Mouse (Mus musculus): Measurements from ENCODE around the gene Appl1.
"Not testable (repeated sequence)": the region's sequence is repeated elsewhere in the genome, so short reads cannot be mapped to it uniquely, and the experiment has no call there.

The Appl1 gene

GRCm38 (mm10) chr14:26969164-26969563 lies 1.9 kb downstream of the Appl1 start:
- DNase-seq (ENCODE audit: low read depth, low spot score) = peak; percentile 4

- no peak for DNase-seq (ENCODE audit: low read depth, low spot score)
These were observed 10.5 kb downstream of the Appl1 start for GRCm38 (mm10) chr14:26960518-26960917.

GRCm38 (mm10) chr14:26956139-26956538 lies 14.9 kb downstream of the Appl1 start:
- not testable (repeated sequence) for DNase-seq (ENCODE audit: low read depth, low spot score)

GRCm38 (mm10) chr14:26935558-26935957 lies 35.5 kb downstream of the Appl1 start:
- no peak for DNase-seq (ENCODE audit: low read depth, low spot score)

GRCm38 (mm10) chr14:26934891-26935290 lies 36.1 kb downstream of the Appl1 start:
- DNase-seq (ENCODE audit: low read depth, low spot score) = no peak

- no peak for DNase-seq (ENCODE audit: low read depth, low spot score)
These were observed 47.2 kb downstream of the Appl1 start for GRCm38 (mm10) chr14:26923702-26924421.

- no peak for DNase-seq (ENCODE audit: low read depth, low spot score)
These were observed 51.7 kb downstream of the Appl1 start for GRCm38 (mm10) chr14:26919310-26919709.

GRCm38 (mm10) chr14:26913681-26914268 lies 57.3 kb downstream of the Appl1 start:
- DNase-seq (ENCODE audit: low read depth, low spot score) = no peak

GRCm38 (mm10) chr14:26911826-26912225 lies 59.2 kb downstream of the Appl1 start:
- no peak for DNase-seq (ENCODE audit: low read depth, low spot score)

- peak; percentile 60 for DNase-seq (ENCODE audit: low read depth, low spot score)
These were observed 59.8 kb downstream of the Appl1 start for GRCm38 (mm10) chr14:26911201-26911600.

- not testable (repeated sequence) for DNase-seq (ENCODE audit: low read depth, low spot score)
These were observed 60.6 kb downstream of the Appl1 start for GRCm38 (mm10) chr14:26910461-26910860.

GRCm38 (mm10) chr14:26907401-26907800 lies 63.6 kb downstream of the Appl1 start:
- no peak for DNase-seq (ENCODE audit: low read depth, low spot score)

- no peak for DNase-seq (ENCODE audit: low read depth, low spot score)
These were observed 70.1 kb downstream of the Appl1 start for GRCm38 (mm10) chr14:26900893-26901292.

GRCm38 (mm10) chr14:26899490-26899889 lies 71.5 kb downstream of the Appl1 start:
- no peak for DNase-seq (ENCODE audit: low read depth, low spot score)

- no peak for DNase-seq (ENCODE audit: low read depth, low spot score)
These were observed 76.6 kb downstream of the Appl1 start, which contains the start of gene Asb14 for GRCm38 (mm10) chr14:26894392-26894791. Gene Asb14, plus strand, starts transcription at chr14:26894557.

GRCm38 (mm10) chr14:26890777-26891176 lies 80.3 kb downstream of the Appl1 start:
- no peak for DNase-seq (ENCODE audit: low read depth, low spot score)

- DNase-seq (ENCODE audit: low read depth, low spot score) = no peak
These were observed 83.8 kb downstream of the Appl1 start for GRCm38 (mm10) chr14:26887244-26887643.

- no peak for DNase-seq (ENCODE audit: low read depth, low spot score)
These were observed 89.3 kb downstream of the Appl1 start for GRCm38 (mm10) chr14:26881700-26882099.

- DNase-seq (ENCODE audit: low read depth, low spot score) = no peak
These were observed 91.1 kb downstream of the Appl1 start for GRCm38 (mm10) chr14:26879976-26880375.

- DNase-seq (ENCODE audit: low read depth, low spot score) = peak; percentile 3
These were observed 92.3 kb downstream of the Appl1 start for GRCm38 (mm10) chr14:26878756-26879155.

All from 3T3-L1 (cell line).